Mouse (Mus musculus) testis, adult 10 weeks (tissue): ENCODE data around the gene Gm9821. TPM values are rescaled to one million over a fixed set of nuclear protein-coding genes. Genes with fewer than 3 reads are reported as not detected.

Experiments
- polyA plus RNA-seq: library from polyadenylated mRNA; stranded (reverse); fragments of 350-450 nt; fragmentation: Illumina TruSeq; extraction: RNeasy Lipid Tissue Mini Kit (QIAGEN cat#74804); gene quantifications from one replicate; pipeline ENCODE4 v1.2.3, GENCODE M21; 2014; ENCODE audit warnings: low read depth, low replicate concordance

The Gm9821 gene
- 0.10 TPM for polyA plus RNA-seq

GRCm38 (mm10) chr2:91945483-91945882, at the start of gene Gm9821:
TSS of gene Gm9821 (plus strand) at chr2:91945703.

DNA sequence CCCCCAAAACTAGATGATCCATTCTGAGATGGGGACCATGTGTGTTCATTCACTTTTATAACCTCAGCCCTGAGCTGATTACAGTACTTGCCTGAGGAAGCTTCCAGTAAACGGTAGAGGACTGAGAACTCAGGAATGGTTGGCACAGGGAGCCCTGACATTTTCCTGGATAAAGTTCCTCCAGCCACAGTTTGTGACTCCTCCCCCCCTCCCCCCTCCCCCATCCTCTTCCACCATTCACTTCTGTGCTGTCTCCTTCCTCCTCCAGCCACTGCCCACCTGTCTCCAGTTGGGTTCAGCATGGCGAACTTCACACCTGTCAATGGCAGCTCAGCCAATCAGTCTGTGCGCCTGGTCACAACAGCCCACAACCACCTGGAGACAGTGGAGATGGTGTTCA, 18.6 kb upstream of the Gm9821 start, which contains the start of gene Chrm4:
TSS of gene Chrm4 (plus strand) at position 301 of the 400 bp plus-strand sequence.

GRCm38 (mm10) chr2:91932160-91932711, 13.3 kb upstream of the Gm9821 start, which contains the start of gene Mdk:
TSS of gene Mdk (minus strand) at chr2:91932297.

GRCm38 (mm10) chr2:91975581-91976541, 30.4 kb downstream of the Gm9821 start, which contains the start of gene Dgkz:
TSS of gene Dgkz (minus strand) at chr2:91975864.

Other genes starting within 250 kb of the Gm9821 start
- gene Atg13, start 235.1 kb upstream of the Gm9821 start, polyA plus RNA-seq, result 19.2 TPM
- gene Harbi1, start 234.9 kb upstream of the Gm9821 start, polyA plus RNA-seq, result 11.1 TPM
- gene Ambra1, start 215.6 kb upstream of the Gm9821 start, polyA plus RNA-seq, result 7.0 TPM
- gene Chrm4, start 18.5 kb upstream of the Gm9821 start, polyA plus RNA-seq, result not detected
- gene Mdk, start 13.4 kb upstream of the Gm9821 start, polyA plus RNA-seq, result not detected
- gene Dgkz, start 30.2 kb downstream of the Gm9821 start, polyA plus RNA-seq, result 0.31 TPM
- 2.2 TPM for gene Creb3l1, start 78.8 kb downstream of the Gm9821 start, polyA plus RNA-seq
- 126 TPM for gene Phf21a, start 147.4 kb downstream of the Gm9821 start, polyA plus RNA-seq